Mouse (Mus musculus) erythroblast, embryonic 14.5 days (primary cell): Measurements from ENCODE around the gene Sgta.

Experiments
- GATA1 ChIP-seq: IDR thresholded peaks from 2 replicates; pipeline ENCODE4 v1.6.1; 2012; ENCODE audit warnings: low read length, inconsistent platforms, mixed read lengths
- TAL1 ChIP-seq: IDR thresholded peaks from 3 replicates; pipeline ENCODE4 v1.6.1; 2012; ENCODE audit warnings: low read length, inconsistent platforms, mixed read lengths

DNA sequence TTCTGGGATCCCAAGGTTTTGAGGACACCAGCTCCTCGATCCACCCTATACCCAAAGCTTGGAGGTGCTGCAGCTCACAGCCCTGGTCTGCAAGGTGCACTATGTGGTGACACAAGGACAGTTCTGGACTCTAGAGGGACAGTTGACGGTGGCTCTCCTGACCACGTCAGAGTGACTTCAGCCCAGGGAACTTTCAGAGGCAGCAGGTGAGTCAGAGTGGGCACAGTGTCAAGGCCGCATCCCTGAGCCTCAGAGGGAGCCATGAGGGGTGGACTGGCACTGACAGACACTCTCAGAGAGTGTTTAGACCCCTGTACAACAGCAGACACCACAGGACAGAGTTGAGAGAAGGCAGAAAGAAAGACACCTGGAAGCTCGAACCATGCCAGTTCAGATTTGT lies 7.4 kb downstream of the Sgta start:
- no peak for TF ChIP-seq GATA1
- TF ChIP-seq TAL1, result no peak
